Mouse (Mus musculus) adrenal gland, adult 8-10 months (tissue): ENCODE data around the gene Ncor2. TPM values are rescaled to one million over a fixed set of nuclear protein-coding genes. Genes with fewer than 3 reads are reported as not detected.

Source experiments
- DNase-seq: peaks from one replicate; pipeline ENCODE4 v3.0.0; 2022
- total RNA-seq, 4 experiments: library from RNA; stranded (reverse); gene quantifications; 2 replicates each; pipeline ENCODE4 v1.2.4; 2022

Gene Ncor2
- total RNA-seq, 4 experiments from 2014 or later: 188 to 380 (median 257) TPM

- DNase-seq: no peak
These were observed 31.9 kb downstream of the Ncor2 start for GRCm38 (mm10) chr5:125147124-125147523.

- no peak for DNase-seq
These were observed 35.7 kb downstream of the Ncor2 start for GRCm38 (mm10) chr5:125143114-125143872.

- DNase-seq: no peak
These were observed 37.1 kb downstream of the Ncor2 start for GRCm38 (mm10) chr5:125141916-125142315.

GRCm38 (mm10) chr5:125141525-125141880 lies 37.5 kb downstream of the Ncor2 start:
- peak; percentile 77 for DNase-seq

GRCm38 (mm10) chr5:125140832-125141524 lies 38.0 kb downstream of the Ncor2 start:
- DNase-seq: peak; percentile 99

- DNase-seq: peak; percentile 81
These were observed 38.8 kb downstream of the Ncor2 start for GRCm38 (mm10) chr5:125140151-125140699.

GRCm38 (mm10) chr5:125139669-125140068 lies 39.4 kb downstream of the Ncor2 start:
- no peak for DNase-seq

- DNase-seq: no peak
These were observed 40.1 kb downstream of the Ncor2 start for GRCm38 (mm10) chr5:125138841-125139430.

- no peak for DNase-seq
These were observed 41.2 kb downstream of the Ncor2 start for GRCm38 (mm10) chr5:125137672-125138285.

- DNase-seq: no peak
These were observed 41.9 kb downstream of the Ncor2 start for GRCm38 (mm10) chr5:125136996-125137671.

GRCm38 (mm10) chr5:125136296-125136995 lies 42.6 kb downstream of the Ncor2 start:
- no peak for DNase-seq

GRCm38 (mm10) chr5:125134795-125135468 lies 44.1 kb downstream of the Ncor2 start:
- no peak for DNase-seq

- DNase-seq: peak; percentile 84
These were observed 44.6 kb downstream of the Ncor2 start for GRCm38 (mm10) chr5:125134391-125134790.

- no peak for DNase-seq
These were observed 45.4 kb downstream of the Ncor2 start for GRCm38 (mm10) chr5:125133651-125134050.

- DNase-seq: no peak
These were observed 46.3 kb downstream of the Ncor2 start for GRCm38 (mm10) chr5:125132566-125133260.

- no peak for DNase-seq
These were observed 47.0 kb downstream of the Ncor2 start for GRCm38 (mm10) chr5:125132069-125132468.

GRCm38 (mm10) chr5:125130406-125130805 lies 48.6 kb downstream of the Ncor2 start:
- DNase-seq: no peak

GRCm38 (mm10) chr5:125128939-125129385 lies 50.1 kb downstream of the Ncor2 start:
- DNase-seq: no peak

GRCm38 (mm10) chr5:125127920-125128319 lies 51.1 kb downstream of the Ncor2 start:
- DNase-seq: no peak

- peak; percentile 58 for DNase-seq
These were observed 51.6 kb downstream of the Ncor2 start for GRCm38 (mm10) chr5:125127426-125127825.
